Mouse (Mus musculus) lung, adult 2 months (tissue): ENCODE data around the gene Gm45713.

Experiments
- CTCF ChIP-seq: fragments of 200-500 bp; IDR thresholded peaks from 2 replicates; pipeline ENCODE4 v1.5.1; 2011; ENCODE audit warnings: mild to moderate bottlenecking, low read length, control low read depth; ENCODE audit not compliant: insufficient read depth
- POLR2A ChIP-seq: fragments of 200-500 bp; IDR thresholded peaks from 2 replicates; pipeline ENCODE4 v1.6.1; 2011; ENCODE audit warnings: low read depth, mild to moderate bottlenecking, control low read depth, low read length, borderline replicate concordance; ENCODE audit errors: extremely low read depth

DNA sequence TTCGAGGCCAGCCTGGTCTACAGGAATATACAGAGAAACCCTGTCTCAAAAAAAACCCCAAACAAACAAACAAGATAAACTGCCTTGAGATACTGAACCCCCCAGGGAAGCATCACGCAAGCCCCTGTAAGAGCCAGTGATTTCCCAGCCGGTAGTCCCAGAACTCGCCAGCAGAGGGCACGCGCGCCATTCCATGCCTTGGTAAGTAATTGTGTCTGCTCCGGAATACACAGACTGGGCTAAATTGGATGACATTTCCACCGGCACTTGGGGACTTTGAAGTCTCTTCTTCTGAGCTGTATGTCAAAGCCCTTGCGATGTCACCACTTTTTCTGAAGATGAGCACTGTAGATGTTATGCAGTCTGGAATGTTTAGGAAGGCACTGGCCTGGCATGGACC is 56.2 kb downstream of the Gm45713 start:
- TF ChIP-seq CTCF (peak; percentile 89), POLR2A (peak; percentile 19; the same call in 1 of the 2 replicates)
